Mouse (Mus musculus): ENCODE measurements at regions not wholly inside any gene's neighbourhood (a gene's known extent, or its start where the extent isn't known, plus 50 kb on each side); places are given as distances from the start of the nearest gene placed in this dataset.
"Not testable (repeated sequence)": the region's sequence is repeated elsewhere in the genome, so short reads cannot be mapped to it uniquely, and the experiment has no call there.

- Histone ChIP-seq H3K27ac (no peak overlapping the region), H3K9me3 (no peaks in the 10 kb centered on the region), H3K4me3 (replicated peaks) (no peak overlapping the region), H3K9ac (no peak overlapping the region), H3K27me3 (replicated peaks) (no peaks in the 10 kb centered on the region), H3K36me3 (no peaks in the 10 kb centered on the region), H3K4me2 (replicated peaks) (no peak overlapping the region), H3K4me1 (replicated peaks) (no peaks in the 10 kb centered on the region)
- WGBS = 84% methylated on average over 9 of the region's 9 CpGs
- ATAC-seq = no peak
These were observed 283.4 kb upstream of the Cdh4 start for GRCm38 (mm10) chr2:179158881-179159280.

- no peak for ATAC-seq
- Histone ChIP-seq H3K9ac (no peak overlapping the region), H3K9me3 (no peaks in the 10 kb centered on the region), H3K4me3 (replicated peaks) (no peak overlapping the region), H3K27me3 (replicated peaks) (no peaks in the 10 kb centered on the region), H3K27ac (no peak overlapping the region), H3K4me2 (replicated peaks) (no peak overlapping the region), H3K4me1 (replicated peaks) (no peaks in the 10 kb centered on the region), H3K36me3 (no peaks in the 10 kb centered on the region)
- 87% methylated on average over 5 of the region's 5 CpGs for WGBS
These were observed 279.1 kb upstream of the Cdh4 start for GRCm38 (mm10) chr2:179163116-179163515.

- WGBS = 38% methylated on average over 6 of the region's 6 CpGs
- H3K9me3 ChIP-seq = no peaks in the 10 kb centered on the region
- no peaks in the 10 kb centered on the region for H3K36me3 ChIP-seq
- H3K4me2 ChIP-seq (replicated peaks) = peak overlapping the region; percentile 6
- ATAC-seq = peak; percentile 94
- H3K4me1 ChIP-seq (replicated peaks) = no peaks in the 10 kb centered on the region
- H3K27me3 ChIP-seq (replicated peaks) = no peaks in the 10 kb centered on the region
- no peak overlapping the region for H3K4me3 ChIP-seq (replicated peaks)
- H3K27ac ChIP-seq = no peak overlapping the region
- no peak overlapping the region for H3K9ac ChIP-seq
These were observed 272.1 kb upstream of the Cdh4 start for GRCm38 (mm10) chr2:179170157-179170556.

- ATAC-seq = peak; percentile 82
- H3K9me3 ChIP-seq = no peaks in the 10 kb centered on the region
- H3K9ac ChIP-seq = no peak overlapping the region
- H3K4me1 ChIP-seq (replicated peaks) = no peaks in the 10 kb centered on the region
- 38% methylated on average over 3 of the region's 3 CpGs for WGBS
- peak overlapping the region; percentile 6 for H3K4me2 ChIP-seq (replicated peaks)
- no peaks in the 10 kb centered on the region for H3K27me3 ChIP-seq (replicated peaks)
- no peak overlapping the region for H3K4me3 ChIP-seq (replicated peaks)
- no peak overlapping the region for H3K27ac ChIP-seq
- H3K36me3 ChIP-seq = no peaks in the 10 kb centered on the region
These were observed 271.6 kb upstream of the Cdh4 start for GRCm38 (mm10) chr2:179170608-179171007.

GRCm38 (mm10) chr2:179176835-179177530 lies 265.2 kb upstream of the Cdh4 start:
- not testable (repeated sequence) for H3K4me3 ChIP-seq (replicated peaks); H3K36me3 ChIP-seq; H3K9me3 ChIP-seq; H3K9ac ChIP-seq; H3K27me3 ChIP-seq (replicated peaks); H3K27ac ChIP-seq; H3K4me1 ChIP-seq (replicated peaks)
- peak; percentile 80 for ATAC-seq
- WGBS = 4% methylated on average over 35 of the region's 35 CpGs
- peak overlapping the region; percentile 48 for H3K4me2 ChIP-seq (replicated peaks)

- no peaks in the 10 kb centered on the region for H3K4me1 ChIP-seq (replicated peaks)
- no peak overlapping the region for H3K9ac ChIP-seq
- H3K27ac ChIP-seq = no peak overlapping the region
- peaks cover 8% of the 10 kb centered on the region; the same call in 1 of the 2 replicates for H3K27me3 ChIP-seq (replicated peaks)
- 53% methylated on average over 3 of the region's 3 CpGs for WGBS
- H3K36me3 ChIP-seq = no peaks in the 10 kb centered on the region
- H3K4me3 ChIP-seq (replicated peaks) = no peak overlapping the region
- ATAC-seq = no peak
- no peaks in the 10 kb centered on the region for H3K9me3 ChIP-seq
- H3K4me2 ChIP-seq (replicated peaks) = no peak overlapping the region
These were observed 260.9 kb upstream of the Cdh4 start for GRCm38 (mm10) chr2:179181366-179181765.

- Histone ChIP-seq H3K4me3 (replicated peaks) (no peak overlapping the region), H3K9me3 (no peaks in the 10 kb centered on the region), H3K9ac (no peak overlapping the region), H3K4me2 (replicated peaks) (no peak overlapping the region), H3K27ac (no peak overlapping the region), H3K27me3 (replicated peaks) (peaks cover 5% of the 10 kb centered on the region; the same call in 1 of the 2 replicates), H3K36me3 (no peaks in the 10 kb centered on the region), H3K4me1 (replicated peaks) (no peaks in the 10 kb centered on the region)
- 90% methylated on average over 4 of the region's 4 CpGs for WGBS
- ATAC-seq = no peak
These were observed 260.1 kb upstream of the Cdh4 start for GRCm38 (mm10) chr2:179182123-179182522.

- no peak overlapping the region for H3K27ac ChIP-seq
- no peak overlapping the region for H3K9ac ChIP-seq
- H3K4me2 ChIP-seq (replicated peaks) = no peak overlapping the region
- no peaks in the 10 kb centered on the region for H3K27me3 ChIP-seq (replicated peaks)
- 80% methylated on average over 6 of the region's 6 CpGs for WGBS
- no peaks in the 10 kb centered on the region for H3K9me3 ChIP-seq
- H3K4me1 ChIP-seq (replicated peaks) = no peaks in the 10 kb centered on the region
- no peak overlapping the region for H3K4me3 ChIP-seq (replicated peaks)
- no peak for ATAC-seq
- no peaks in the 10 kb centered on the region for H3K36me3 ChIP-seq
These were observed 249.2 kb upstream of the Cdh4 start for GRCm38 (mm10) chr2:179192906-179193496.

GRCm38 (mm10) chr2:179193507-179194160 lies 248.6 kb upstream of the Cdh4 start:
- Histone ChIP-seq H3K36me3 (no peaks in the 10 kb centered on the region), H3K9me3 (no peaks in the 10 kb centered on the region), H3K4me2 (replicated peaks) (no peak overlapping the region), H3K9ac (no peak overlapping the region), H3K27me3 (replicated peaks) (no peaks in the 10 kb centered on the region), H3K4me3 (replicated peaks) (no peak overlapping the region), H3K4me1 (replicated peaks) (no peaks in the 10 kb centered on the region), H3K27ac (no peak overlapping the region)
- 33% methylated on average over 9 of the region's 9 CpGs for WGBS
- ATAC-seq = peak; percentile 76

- no peaks in the 10 kb centered on the region for H3K4me1 ChIP-seq (replicated peaks)
- no peaks in the 10 kb centered on the region for H3K9me3 ChIP-seq
- no peak overlapping the region for H3K27ac ChIP-seq
- ATAC-seq = no peak
- 86% methylated on average over 1 of the region's 1 CpGs for WGBS
- no peaks in the 10 kb centered on the region for H3K27me3 ChIP-seq (replicated peaks)
- H3K4me2 ChIP-seq (replicated peaks) = no peak overlapping the region
- H3K36me3 ChIP-seq = no peaks in the 10 kb centered on the region
- H3K4me3 ChIP-seq (replicated peaks) = no peak overlapping the region
- H3K9ac ChIP-seq = no peak overlapping the region
These were observed 244.8 kb upstream of the Cdh4 start for GRCm38 (mm10) chr2:179197471-179197870.

GRCm38 (mm10) chr2:179200495-179200894 lies 241.7 kb upstream of the Cdh4 start:
- H3K4me3 ChIP-seq (replicated peaks) = no peak overlapping the region
- H3K9ac ChIP-seq = no peak overlapping the region
- H3K4me1 ChIP-seq (replicated peaks) = no peaks in the 10 kb centered on the region
- H3K9me3 ChIP-seq = no peaks in the 10 kb centered on the region
- H3K4me2 ChIP-seq (replicated peaks) = no peak overlapping the region
- peak; percentile 49 for ATAC-seq
- H3K27ac ChIP-seq = no peak overlapping the region
- H3K36me3 ChIP-seq = no peaks in the 10 kb centered on the region
- WGBS = 4% methylated on average over 6 of the region's 6 CpGs
- H3K27me3 ChIP-seq (replicated peaks) = no peaks in the 10 kb centered on the region

GRCm38 (mm10) chr2:179210164-179210805 lies 231.9 kb upstream of the Cdh4 start:
- 84% methylated on average over 10 of the region's 10 CpGs for WGBS
- no peak overlapping the region for H3K4me3 ChIP-seq (replicated peaks)
- no peak for ATAC-seq
- H3K9me3 ChIP-seq = no peaks in the 10 kb centered on the region
- no peak overlapping the region for H3K9ac ChIP-seq
- no peak overlapping the region for H3K4me2 ChIP-seq (replicated peaks)
- H3K4me1 ChIP-seq (replicated peaks) = no peaks in the 10 kb centered on the region
- H3K36me3 ChIP-seq = no peaks in the 10 kb centered on the region
- no peak overlapping the region for H3K27ac ChIP-seq
- no peaks in the 10 kb centered on the region for H3K27me3 ChIP-seq (replicated peaks)
